Mouse (Mus musculus) right cerebral cortex, adult 2 months (tissue): ENCODE measurements around the gene Ube2h.

ENCODE experiments used
- DNase-seq, 2 experiments: peaks; one replicate each; pipeline ENCODE4 v3.0.0; 2021 to 2022; ENCODE audit warnings: low spot score in 2 of 2

Ube2h gene

GRCm38 (mm10) chr6:30167192-30167591, 137.1 kb downstream of the Ube2h start:
- no peak for DNase-seq

GRCm38 (mm10) chr6:30166349-30166748, 138.0 kb downstream of the Ube2h start:
- no peak for DNase-seq

GRCm38 (mm10) chr6:30162091-30162490, 142.2 kb downstream of the Ube2h start:
- no peak for DNase-seq

GRCm38 (mm10) chr6:30161618-30162017, 142.7 kb downstream of the Ube2h start:
- no peak for DNase-seq
